Mouse (Mus musculus) heart, embryonic 16.5 days (tissue): Measurements from ENCODE around the gene Pafah1b1. TPM values are rescaled to one million over a fixed set of nuclear protein-coding genes. Genes with fewer than 3 reads are reported as not detected.

Experiments used
- ATAC-seq: fragments of 200-750 bp; cut with Nextera tagmentation; replicated peaks from 2 replicates; pipeline ENCODE4 v1.8.0; 2017; ENCODE audit warnings: moderate number of reproducible peaks; ENCODE audit not compliant: insufficient read depth, low FRiP score; ENCODE audit errors: extremely low read depth
- H3K27ac ChIP-seq: fragments of 300-500 bp; sonication (generic); 2 replicates; pipeline ENCODE4 v1.5.1; 2014; ENCODE audit warnings: mild to moderate bottlenecking, low read length, control low read depth, moderate library complexity
- H3K27me3 ChIP-seq: fragments of 300-500 bp; sonication (generic); 2 replicates; pipeline ENCODE4 v1.6.1; 2014; ENCODE audit warnings: low read length, mixed read lengths; ENCODE audit not compliant: control insufficient read depth, insufficient read depth
- H3K36me3 ChIP-seq: fragments of 300-500 bp; sonication (generic); 2 replicates; pipeline ENCODE4 v1.6.1; 2014; ENCODE audit not compliant: control insufficient read depth, insufficient read depth
- H3K4me1 ChIP-seq: fragments of 300-500 bp; sonication (generic); 2 replicates; pipeline ENCODE4 v1.6.1; 2014; ENCODE audit warnings: low read length, mixed read lengths; ENCODE audit not compliant: control insufficient read depth, insufficient read depth
- H3K4me2 ChIP-seq: fragments of 300-500 bp; sonication (generic); 2 replicates; pipeline ENCODE4 v1.6.1; 2014; ENCODE audit warnings: low read depth, mild to moderate bottlenecking, control low read depth, low read length
- H3K4me3 ChIP-seq: fragments of 300-500 bp; sonication (generic); 2 replicates; pipeline ENCODE4 v1.5.1; 2014; ENCODE audit warnings: mild to moderate bottlenecking, control low read depth, low read length
- H3K9ac ChIP-seq: fragments of 300-500 bp; sonication (generic); 2 replicates; pipeline ENCODE4 v1.6.1; 2014; ENCODE audit warnings: low read length, control low read depth
- H3K9me3 ChIP-seq: fragments of 300-500 bp; sonication (generic); replicated peaks from 2 replicates; pipeline ENCODE4 v1.6.1; 2016; ENCODE audit warnings: low read length; ENCODE audit not compliant: control insufficient read depth
- WGBS: fragments of 180-500 bp; shearing (Covaris S2); extraction: QIAGEN DNeasy Blood & Tissue Kit; methylation state at CpG from one replicate; pipeline ENCODE4 v1.1.7; 2014; 5-methylcytosine and 5-hydroxymethylcytosine counted together
- polyA plus RNA-seq: library from polyadenylated mRNA; unstranded; fragments of >200 nt; fragmentation: Nextera tagmentation; extraction: Ambion mirVana; gene quantifications from 2 replicates; pipeline ENCODE4 v1.2.1, GENCODE M21; 2015

Pafah1b1 gene
- 41.7 and 53.1 TPM in 2 replicates for polyA plus RNA-seq

DNA sequence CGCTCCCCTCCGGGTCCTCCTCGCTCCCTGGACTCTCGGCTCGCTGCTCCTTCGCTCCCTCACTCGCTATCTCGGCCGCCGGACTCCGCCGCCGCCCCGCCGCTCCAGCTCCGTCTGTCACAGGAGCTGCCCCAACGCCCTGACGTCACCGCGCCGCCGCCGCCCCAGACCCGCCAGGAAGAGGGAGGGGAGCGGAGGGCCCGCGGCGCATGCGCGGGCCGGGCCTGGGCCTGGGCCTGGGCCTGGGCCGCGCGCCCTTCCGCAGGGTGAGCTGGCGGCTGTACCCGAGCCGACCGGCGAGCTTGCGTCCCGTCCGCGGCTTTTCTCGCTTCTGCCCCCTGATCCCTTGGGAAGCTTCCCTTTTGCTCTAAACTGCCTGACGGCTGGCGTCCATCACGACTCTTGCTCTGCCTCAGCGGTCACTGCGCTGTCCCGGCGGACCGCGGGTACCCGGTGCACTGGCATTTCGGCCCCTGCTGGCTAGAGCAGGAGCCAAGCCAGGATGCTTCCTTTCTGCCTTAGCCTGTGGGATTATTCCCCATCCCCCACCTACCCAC lies at the start of gene Pafah1b1:
Gene Pafah1b1 (minus strand): TSS at position 436 of the 557 bp plus-strand sequence.
- under 1% methylated on average over 37 of the region's 56 CpGs for WGBS
- Histone ChIP-seq H3K4me2 (peak within 1 kb of the TSS; percentile 87), H3K27ac (peak within 1 kb of the TSS; percentile 98), H3K4me1 (peaks cover 31% of the 10 kb centered on the region), H3K9me3 (no peaks in the 10 kb centered on the region), H3K9ac (peak within 1 kb of the TSS; percentile 96), H3K36me3 (no peaks in the 10 kb centered on the region), H3K27me3 (no peaks in the 10 kb centered on the region), H3K4me3 (peak within 1 kb of the TSS; percentile 99)
- ATAC-seq, result peak; percentile 97

GRCm38 (mm10) chr11:74772386-74772785 lies 47.9 kb upstream of the Pafah1b1 start:
- no peak overlapping the region for H3K4me3 ChIP-seq
- H3K36me3 ChIP-seq, result peaks cover 18% of the 10 kb centered on the region
- H3K9ac ChIP-seq, result no peak overlapping the region
- no peaks in the 10 kb centered on the region for H3K9me3 ChIP-seq
- WGBS, result 88% methylated on average over 2 of the region's 2 CpGs
- no peaks in the 10 kb centered on the region for H3K27me3 ChIP-seq
- H3K27ac ChIP-seq, result no peak overlapping the region
- H3K4me1 ChIP-seq, result peaks cover 13% of the 10 kb centered on the region
- ATAC-seq, result no peak
- no peak overlapping the region for H3K4me2 ChIP-seq

DNA sequence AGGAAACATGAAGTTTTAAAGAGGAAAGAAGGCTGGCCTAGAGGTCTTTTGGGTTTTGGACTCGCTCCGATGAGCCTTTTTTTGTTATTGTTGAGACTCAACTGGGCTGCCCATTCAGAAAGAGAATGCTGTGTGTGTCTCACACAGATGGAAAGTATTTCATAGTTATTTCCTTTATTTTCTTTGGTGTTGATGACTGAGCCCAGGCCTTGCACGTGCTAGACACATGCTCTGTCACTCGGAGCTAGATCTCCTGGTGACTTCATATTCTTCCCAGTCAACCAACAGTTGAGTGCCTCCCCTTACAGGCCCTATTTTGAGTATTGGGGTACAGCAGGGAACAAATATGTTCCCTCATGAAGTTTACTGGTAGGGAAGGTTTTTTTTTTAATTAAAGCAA lies 47.2 kb upstream of the Pafah1b1 start:
- no peak overlapping the region for H3K27ac ChIP-seq
- peak overlapping the region; percentile 86 for H3K4me2 ChIP-seq
- H3K27me3 ChIP-seq, result no peaks in the 10 kb centered on the region
- no peak for ATAC-seq
- H3K4me1 ChIP-seq, result peaks cover 13% of the 10 kb centered on the region
- H3K9ac ChIP-seq, result no peak overlapping the region; the same call in 1 of the 2 replicates
- 61% methylated on average over 4 of the region's 4 CpGs for WGBS
- no peaks in the 10 kb centered on the region for H3K9me3 ChIP-seq
- H3K36me3 ChIP-seq, result peaks cover 18% of the 10 kb centered on the region
- peak overlapping the region; percentile 64 for H3K4me3 ChIP-seq

DNA sequence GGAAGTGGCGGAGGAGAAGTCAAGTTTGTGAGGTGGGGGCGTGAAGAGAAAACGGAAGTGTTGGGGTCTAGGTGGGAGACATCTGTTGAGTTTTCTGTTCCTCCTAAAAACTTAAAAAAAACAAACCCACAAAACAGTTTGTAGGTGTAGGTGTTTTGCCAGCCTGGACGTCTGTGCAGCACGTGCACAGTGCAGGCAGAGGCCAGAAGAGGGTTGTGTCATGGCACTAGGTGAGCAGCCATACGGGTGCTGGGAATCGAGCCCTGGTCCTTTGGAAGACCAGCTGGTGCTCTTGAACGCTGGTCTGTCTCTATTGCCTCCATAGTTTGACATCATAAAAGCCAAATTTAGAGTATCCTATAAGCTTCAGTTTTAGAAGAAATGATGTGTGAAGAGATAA lies 46.8 kb upstream of the Pafah1b1 start:
- peak overlapping the region; percentile 86 for H3K4me2 ChIP-seq
- no peak for ATAC-seq
- H3K27ac ChIP-seq, result peak overlapping the region; percentile 80
- no peaks in the 10 kb centered on the region for H3K9me3 ChIP-seq
- H3K4me3 ChIP-seq, result peak overlapping the region; percentile 64
- H3K4me1 ChIP-seq, result peaks cover 13% of the 10 kb centered on the region
- no peaks in the 10 kb centered on the region for H3K27me3 ChIP-seq
- H3K36me3 ChIP-seq, result peaks cover 18% of the 10 kb centered on the region
- peak overlapping the region; percentile 73 for H3K9ac ChIP-seq
- WGBS, result 10% methylated on average over 8 of the region's 8 CpGs

- Histone ChIP-seq H3K4me1 (peaks cover 13% of the 10 kb centered on the region), H3K4me3 (peak within 1 kb of the TSS; percentile 64), H3K9ac (peak within 1 kb of the TSS; percentile 73), H3K27ac (peak within 1 kb of the TSS; percentile 80), H3K9me3 (no peaks in the 10 kb centered on the region), H3K36me3 (peaks cover 15% of the 10 kb centered on the region), H3K4me2 (peak within 1 kb of the TSS; percentile 86), H3K27me3 (no peaks in the 10 kb centered on the region)
- ATAC-seq, result peak; percentile 91
- WGBS, result under 1% methylated on average over 43 of the region's 43 CpGs
Observed at GRCm38 (mm10) chr11:74770595-74771207, 46.2 kb upstream of the Pafah1b1 start, which contains the start of gene Mettl16. TSS of gene Mettl16 (plus strand) at chr11:74770830.

DNA sequence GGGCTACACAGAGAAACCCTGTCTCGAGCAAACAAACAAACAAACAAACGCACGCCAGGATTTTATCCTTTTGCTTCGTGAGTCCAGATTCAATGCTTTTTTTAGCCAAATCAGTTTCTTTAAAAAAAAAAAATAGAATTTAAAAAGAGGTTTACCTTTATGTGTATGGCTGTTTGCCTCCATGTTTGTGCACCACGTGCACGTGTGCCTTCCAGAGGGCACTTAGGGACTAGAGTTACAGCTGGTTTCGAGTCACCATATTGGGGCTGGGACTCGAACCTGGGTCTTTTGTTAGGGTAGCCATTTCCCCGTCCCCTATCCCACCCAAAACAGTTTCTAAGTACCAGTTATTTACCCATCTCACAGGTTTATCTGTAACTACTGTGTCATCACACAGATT lies 45.6 kb upstream of the Pafah1b1 start:
- H3K4me2 ChIP-seq, result peak overlapping the region; percentile 69
- H3K4me1 ChIP-seq, result peaks cover 13% of the 10 kb centered on the region
- H3K27me3 ChIP-seq, result no peaks in the 10 kb centered on the region
- peak overlapping the region; percentile 64 for H3K4me3 ChIP-seq
- no peaks in the 10 kb centered on the region for H3K9me3 ChIP-seq
- 81% methylated on average over 9 of the region's 9 CpGs for WGBS
- H3K36me3 ChIP-seq, result peaks cover 8% of the 10 kb centered on the region
- H3K9ac ChIP-seq, result peak overlapping the region; percentile 73
- H3K27ac ChIP-seq, result peak overlapping the region; percentile 66
- ATAC-seq, result no peak

- Histone ChIP-seq H3K27ac (peak overlapping the region; percentile 12; the same call in 1 of the 2 replicates), H3K9ac (no peak overlapping the region), H3K4me2 (no peak overlapping the region), H3K9me3 (no peaks in the 10 kb centered on the region), H3K27me3 (no peaks in the 10 kb centered on the region), H3K4me1 (peaks cover 13% of the 10 kb centered on the region), H3K36me3 (no peaks in the 10 kb centered on the region), H3K4me3 (no peak overlapping the region)
- WGBS, result 45% methylated on average over 6 of the region's 6 CpGs
- no peak for ATAC-seq
Observed at GRCm38 (mm10) chr11:74768045-74768444, 43.6 kb upstream of the Pafah1b1 start.

DNA sequence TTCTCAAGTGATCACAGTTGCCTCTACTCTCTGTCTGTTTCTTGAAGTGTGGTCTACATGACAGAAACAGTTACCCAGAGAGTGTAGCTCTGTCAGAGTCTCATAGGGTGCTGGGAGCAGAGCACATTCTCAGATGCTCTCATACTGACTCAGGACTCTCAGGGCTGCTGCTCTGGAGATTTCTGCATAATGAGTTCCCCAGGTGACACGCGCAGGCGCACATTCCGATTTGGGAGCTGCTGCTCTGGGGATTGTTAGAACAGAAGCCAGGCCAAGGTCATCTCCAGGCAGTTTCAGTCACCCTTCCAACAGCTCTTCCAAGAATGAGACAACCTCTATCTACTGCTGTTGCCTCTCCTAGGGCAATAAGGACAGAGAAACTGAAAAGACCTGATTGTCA lies 43.0 kb upstream of the Pafah1b1 start:
- Histone ChIP-seq H3K4me3 (no peak overlapping the region), H3K27ac (peak overlapping the region; percentile 12; the same call in 1 of the 2 replicates)

GRCm38 (mm10) chr11:74763960-74764625 lies 39.6 kb upstream of the Pafah1b1 start:
- H3K9me3 ChIP-seq, result no peaks in the 10 kb centered on the region
- H3K4me1 ChIP-seq, result peaks cover 2% of the 10 kb centered on the region; the same call in 1 of the 2 replicates
- H3K27me3 ChIP-seq, result no peaks in the 10 kb centered on the region
- no peak overlapping the region for H3K9ac ChIP-seq
- ATAC-seq, result no peak
- H3K4me2 ChIP-seq, result no peak overlapping the region
- no peaks in the 10 kb centered on the region for H3K36me3 ChIP-seq
- no peak overlapping the region for H3K4me3 ChIP-seq
- WGBS, result 75% methylated on average over 10 of the region's 10 CpGs
- H3K27ac ChIP-seq, result no peak overlapping the region

More for the DNA sequence above, 43.0 kb upstream of the Pafah1b1 start:
- Histone ChIP-seq H3K9ac (no peak overlapping the region), H3K4me2 (no peak overlapping the region), H3K9me3 (no peaks in the 10 kb centered on the region), H3K4me1 (peaks cover 13% of the 10 kb centered on the region), H3K36me3 (no peaks in the 10 kb centered on the region), H3K27me3 (no peaks in the 10 kb centered on the region)
- ATAC-seq, result no peak
- 72% methylated on average over 4 of the region's 4 CpGs for WGBS
